Mouse (Mus musculus): Measurements from ENCODE around the gene Syn3.

- TF ChIP-seq CTCF (IDR thresholded peaks at IDR 0.05; ENCODE audit: extremely low read depth, insufficient read depth, low read length) (no peak), POLR2A (IDR thresholded peaks at IDR 0.05; ENCODE audit: extremely low read depth, insufficient read depth, low read length) (no peak)
These were observed 325.4 kb downstream of the Syn3 start for GRCm38 (mm10) chr10:86173284-86173683.

Data from cortical plate, adult 2 months (tissue).